Mouse (Mus musculus) lung, postnatal 0 days (tissue): ENCODE data around the gene Fcrl1.

Source experiments
- CTCF ChIP-seq: IDR thresholded peaks from 2 replicates; pipeline ENCODE4 v1.5.1; 2016; ENCODE audit warnings: antibody characterized with exemption, mild to moderate bottlenecking
- EP300 ChIP-seq: IDR thresholded peaks from 2 replicates; pipeline ENCODE4 v1.6.1; 2016; ENCODE audit warnings: antibody characterized with exemption, mild to moderate bottlenecking, control low read depth

DNA sequence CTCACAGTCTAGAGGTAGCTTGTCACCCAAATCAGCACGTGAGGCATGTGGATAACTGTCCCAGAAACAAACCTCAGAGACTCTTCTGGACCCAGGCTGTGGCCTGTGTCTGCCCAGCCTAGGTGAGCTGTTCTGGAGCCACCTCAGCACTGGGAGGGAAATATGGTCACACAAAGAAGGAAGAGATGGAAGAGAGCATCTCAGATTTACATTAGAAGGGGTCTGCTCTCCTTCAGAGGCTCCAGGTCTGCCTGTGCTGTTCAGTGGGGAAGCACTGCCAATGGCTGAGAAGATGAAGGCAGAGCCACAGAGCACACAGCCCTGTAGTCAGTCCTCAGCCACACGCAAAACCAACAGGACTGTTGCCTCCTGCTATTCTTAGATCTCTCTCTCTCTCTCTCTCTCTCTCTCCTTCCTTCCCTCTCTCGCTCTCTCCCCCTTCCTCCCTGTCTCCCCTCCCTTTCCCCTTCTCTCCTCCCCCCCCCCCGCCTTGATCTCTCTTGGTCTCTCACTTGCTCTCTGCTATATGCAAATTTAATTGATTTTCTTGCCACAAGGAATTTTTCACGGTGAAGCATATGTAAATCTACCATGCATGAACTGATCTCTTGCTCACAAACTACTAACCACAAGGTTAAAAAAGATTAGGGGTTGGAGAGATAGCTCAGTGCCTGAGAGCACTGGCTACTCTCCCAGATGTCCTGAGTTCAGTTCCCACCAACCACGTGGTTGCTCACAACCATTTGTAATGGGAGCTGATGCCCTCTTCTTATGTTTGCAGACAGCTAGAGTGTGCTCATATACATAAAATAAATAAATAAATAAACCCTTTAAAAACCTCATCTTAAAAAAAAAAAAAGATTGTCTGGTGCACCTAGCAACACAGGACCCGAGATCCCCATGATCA lies 5.9 kb downstream of the Fcrl1 start:
- TF ChIP-seq CTCF (no peak), EP300 (no peak)
